Mouse (Mus musculus): ENCODE data around the gene Hcst. TPM values are rescaled to one million over a fixed set of nuclear protein-coding genes. Genes with fewer than 3 reads are reported as not detected.
A peak's percentile ranks its signal among the peaks of the same experiment; 100 is the strongest.

Gene Hcst
- polyA plus RNA-seq, 1 experiment: not detected

DNA sequence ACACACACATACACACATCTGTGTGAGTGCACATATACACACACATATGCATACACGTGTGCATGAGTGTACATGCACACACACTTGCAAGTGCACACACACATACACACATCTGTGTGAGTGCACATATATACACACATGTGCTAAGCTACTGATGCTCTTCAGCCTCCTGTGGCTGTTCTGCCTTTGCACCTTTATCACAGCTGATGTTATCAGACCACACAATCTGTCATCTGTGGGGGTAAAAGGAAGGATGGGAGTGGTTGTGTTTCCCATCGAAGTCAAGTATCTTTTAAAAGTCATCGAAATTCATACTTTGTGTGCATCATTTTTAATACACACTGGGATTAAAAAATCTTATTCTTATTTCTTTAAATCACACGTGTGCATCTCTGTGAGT is 17.3 kb downstream of the Hcst start:
- no peaks in the 10 kb centered on the region for H3K4me1 ChIP-seq (ENCODE audit: control insufficient read depth, insufficient read depth, low read length)
- H3K27ac ChIP-seq (ENCODE audit: insufficient read depth, low read depth, low read length): no peak overlapping the region
- TF ChIP-seq POLR2A (IDR thresholded peaks at IDR 0.05; ENCODE audit: insufficient read depth, low read depth, low read length): no peak
- no peak for TF ChIP-seq CTCF (IDR thresholded peaks at IDR 0.05; ENCODE audit: insufficient read depth, low read depth, low read length)
- no peak overlapping the region for H3K4me3 ChIP-seq (ENCODE audit: insufficient read depth, low read depth, low read length)
- WGBS: 73% methylated on average over 4 of the region's 4 CpGs

DNA sequence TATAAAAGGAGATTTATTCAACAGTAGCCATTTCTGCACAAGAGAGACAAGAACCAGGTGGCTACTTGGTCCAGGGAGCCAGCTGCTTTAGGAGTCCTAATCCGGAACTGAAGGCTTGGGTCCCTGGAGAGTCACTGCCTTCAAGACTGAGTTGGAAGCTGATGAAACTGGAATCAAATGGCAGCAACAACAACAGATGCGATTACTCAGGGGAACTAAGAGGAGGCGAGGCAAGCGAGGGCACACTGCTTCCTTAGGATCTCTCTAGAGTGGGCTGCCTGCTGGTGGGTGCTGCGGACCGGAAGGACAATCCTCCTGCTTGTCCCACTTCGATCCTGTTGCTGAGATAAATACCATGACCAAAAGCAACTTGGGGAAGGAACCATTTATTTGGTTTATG is 20.0 kb downstream of the Hcst start:
- 63% methylated on average over 7 of the region's 7 CpGs for WGBS
- no peak for TF ChIP-seq POLR2A (IDR thresholded peaks at IDR 0.05; ENCODE audit: insufficient read depth, low read depth, low read length)
- TF ChIP-seq CTCF (IDR thresholded peaks at IDR 0.05; ENCODE audit: insufficient read depth, low read depth, low read length): no peak
- H3K4me3 ChIP-seq (ENCODE audit: insufficient read depth, low read depth, low read length): no peak overlapping the region
- H3K27ac ChIP-seq (ENCODE audit: insufficient read depth, low read depth, low read length): no peak overlapping the region
- peaks cover under 1% of the 10 kb centered on the region for H3K4me1 ChIP-seq (ENCODE audit: control insufficient read depth, insufficient read depth, low read length)

DNA sequence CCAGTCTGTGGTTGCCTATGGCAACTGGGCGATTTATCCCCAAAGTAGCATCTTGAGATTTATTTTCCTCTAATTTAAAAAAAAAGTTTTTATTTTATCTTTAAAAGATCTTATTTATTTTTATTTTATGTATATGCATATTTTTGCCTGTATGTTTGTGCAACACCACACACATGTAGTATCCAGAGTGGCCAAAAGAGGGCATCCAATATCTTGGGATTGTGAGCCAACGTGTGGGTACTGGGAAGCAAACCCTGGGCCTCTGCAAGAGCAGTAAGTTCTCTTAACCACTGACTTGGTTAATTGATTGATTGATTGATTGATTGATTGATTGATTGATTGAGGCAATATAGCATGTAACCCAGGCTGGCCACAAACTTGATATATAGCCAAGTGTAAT is 24.8 kb downstream of the Hcst start:
- no peak for TF ChIP-seq POLR2A (IDR thresholded peaks at IDR 0.05; ENCODE audit: insufficient read depth, low read depth, low read length)
- TF ChIP-seq CTCF (IDR thresholded peaks at IDR 0.05; ENCODE audit: insufficient read depth, low read depth, low read length): no peak
- Histone ChIP-seq H3K4me1 (ENCODE audit: control insufficient read depth, insufficient read depth, low read length) (peaks cover 12% of the 10 kb centered on the region), H3K4me3 (ENCODE audit: insufficient read depth, low read depth, low read length) (no peak overlapping the region), H3K27ac (ENCODE audit: insufficient read depth, low read depth, low read length) (no peak overlapping the region)
- 43% methylated on average over 2 of the region's 2 CpGs for WGBS

DNA sequence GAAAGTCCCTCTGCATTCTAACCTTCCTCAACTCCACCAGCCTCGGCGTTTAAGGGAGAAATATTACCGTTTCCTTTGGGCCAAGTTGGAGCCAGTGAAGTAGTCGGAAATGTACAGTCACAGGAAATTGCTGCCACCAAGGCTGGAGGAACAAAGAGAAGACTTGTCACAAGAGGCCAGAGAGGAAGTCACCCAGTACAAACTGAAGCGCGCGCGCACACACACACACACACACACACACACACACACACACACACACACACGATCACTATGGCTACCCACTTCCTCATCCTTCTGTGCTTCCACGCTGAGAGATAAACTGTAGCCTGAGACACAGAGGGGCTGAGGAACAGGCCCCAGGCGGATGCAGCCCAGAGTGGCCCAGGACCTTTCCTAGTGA is 25.3 kb downstream of the Hcst start:
- Histone ChIP-seq H3K4me3 (ENCODE audit: insufficient read depth, low read depth, low read length) (no peak overlapping the region), H3K27ac (ENCODE audit: insufficient read depth, low read depth, low read length) (no peak overlapping the region), H3K4me1 (ENCODE audit: control insufficient read depth, insufficient read depth, low read length) (peaks cover 12% of the 10 kb centered on the region)
- WGBS: 40% methylated on average over 11 of the region's 11 CpGs
- TF ChIP-seq POLR2A (IDR thresholded peaks at IDR 0.05; ENCODE audit: insufficient read depth, low read depth, low read length) (no peak), CTCF (IDR thresholded peaks at IDR 0.05; ENCODE audit: insufficient read depth, low read depth, low read length) (no peak)

DNA sequence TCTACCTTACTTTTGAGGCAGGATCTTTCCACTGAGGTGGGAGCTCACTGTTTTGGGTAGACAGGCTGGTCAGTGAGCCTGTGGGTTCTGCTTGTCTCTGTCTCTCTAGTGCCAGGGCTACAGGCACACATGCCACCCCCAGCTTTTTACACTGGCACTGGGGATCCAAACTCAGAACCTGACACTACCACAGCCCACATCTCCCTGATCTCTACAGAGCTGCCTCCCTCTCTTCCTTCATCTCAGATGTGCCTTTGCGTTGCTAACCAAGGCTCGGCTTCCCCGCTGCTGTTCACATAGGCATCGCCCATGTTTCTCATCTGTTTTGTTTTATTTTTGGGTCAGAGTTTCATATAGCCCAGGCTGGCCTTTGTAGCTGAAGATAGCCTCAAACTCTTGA is 26.0 kb downstream of the Hcst start:
- 61% methylated on average over 4 of the region's 4 CpGs for WGBS
- no peak overlapping the region for H3K27ac ChIP-seq (ENCODE audit: insufficient read depth, low read depth, low read length)
- no peak for TF ChIP-seq CTCF (IDR thresholded peaks at IDR 0.05; ENCODE audit: insufficient read depth, low read depth, low read length)
- no peak for TF ChIP-seq POLR2A (IDR thresholded peaks at IDR 0.05; ENCODE audit: insufficient read depth, low read depth, low read length)

DNA sequence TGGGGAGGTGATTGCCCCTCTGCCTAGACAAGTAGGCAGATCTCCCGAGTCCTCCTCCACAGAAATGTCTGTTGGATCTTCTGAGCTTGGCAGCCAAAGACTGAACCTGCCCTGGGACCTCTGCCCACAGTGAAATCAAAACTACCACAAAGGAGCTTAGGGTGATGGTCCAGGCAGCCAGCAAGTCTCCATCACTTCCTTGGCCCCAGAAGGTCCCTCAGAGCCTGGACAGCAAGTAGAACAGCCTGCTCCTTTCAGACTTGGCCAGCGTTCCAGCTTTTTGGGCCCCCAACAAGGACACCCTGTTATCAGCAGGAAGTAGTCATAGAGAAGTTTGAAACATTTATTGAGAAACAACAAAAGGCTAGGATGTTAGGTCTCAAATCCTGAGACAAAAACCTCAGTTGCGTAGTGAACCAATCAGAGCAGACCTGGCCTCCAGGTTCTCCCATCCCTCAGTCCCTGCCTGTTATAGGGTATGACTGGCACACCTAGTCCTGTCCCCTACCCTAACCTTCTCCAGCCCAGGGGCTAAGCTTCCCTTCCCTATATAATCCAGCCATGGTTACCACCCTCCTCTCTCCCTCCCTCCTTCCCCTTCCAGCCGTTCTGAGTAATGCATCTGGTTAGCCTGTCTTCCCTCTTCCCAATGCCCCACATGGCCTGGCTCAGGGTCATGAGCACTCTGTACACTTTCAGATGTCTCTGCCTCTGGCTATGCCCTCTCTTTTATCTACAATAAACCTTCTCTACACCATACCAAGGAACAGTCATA is 26.7 kb downstream of the Hcst start:
- Histone ChIP-seq H3K4me3 (ENCODE audit: insufficient read depth, low read depth, low read length) (no peak overlapping the region), H3K27ac (ENCODE audit: insufficient read depth, low read depth, low read length) (peak overlapping the region; percentile 49; the same call in 1 of the 2 replicates), H3K4me1 (ENCODE audit: control insufficient read depth, insufficient read depth, low read length) (peaks cover 12% of the 10 kb centered on the region)
- TF ChIP-seq CTCF (IDR thresholded peaks at IDR 0.05; ENCODE audit: insufficient read depth, low read depth, low read length): no peak
- no peak; the same call in 1 of the 2 replicates for TF ChIP-seq POLR2A (IDR thresholded peaks at IDR 0.05; ENCODE audit: insufficient read depth, low read depth, low read length)
- 66% methylated on average over 4 of the region's 4 CpGs for WGBS

More for the DNA sequence above, 26.0 kb downstream of the Hcst start:
- Histone ChIP-seq H3K4me1 (ENCODE audit: control insufficient read depth, insufficient read depth, low read length) (peaks cover 12% of the 10 kb centered on the region), H3K4me3 (ENCODE audit: insufficient read depth, low read depth, low read length) (no peak overlapping the region)

DNA sequence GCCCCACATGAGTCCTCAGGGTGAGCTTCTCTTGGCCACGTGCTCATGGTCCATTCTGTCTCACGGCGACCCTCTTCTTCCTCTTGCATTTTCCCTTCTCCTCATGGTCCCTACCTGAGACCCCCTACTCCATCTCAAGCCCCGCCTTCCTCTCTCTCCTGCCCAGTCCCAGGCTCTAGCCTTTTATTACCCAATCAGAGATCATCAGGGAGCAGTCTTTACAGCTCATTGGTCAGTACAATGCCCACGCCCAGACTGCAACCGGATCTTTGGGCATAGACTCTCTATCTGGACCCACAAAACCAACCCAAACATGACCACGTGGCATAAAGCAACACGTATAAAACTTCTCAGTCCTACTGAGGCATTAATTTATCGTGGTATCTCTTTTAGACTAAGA is 35.5 kb downstream of the Hcst start:
- Histone ChIP-seq H3K4me3 (ENCODE audit: insufficient read depth, low read depth, low read length) (no peak overlapping the region), H3K27ac (ENCODE audit: insufficient read depth, low read depth, low read length) (no peak overlapping the region), H3K4me1 (ENCODE audit: control insufficient read depth, insufficient read depth, low read length) (no peaks in the 10 kb centered on the region)
- 79% methylated on average over 9 of the region's 9 CpGs for WGBS
- TF ChIP-seq CTCF (IDR thresholded peaks at IDR 0.05; ENCODE audit: insufficient read depth, low read depth, low read length) (no peak), POLR2A (IDR thresholded peaks at IDR 0.05; ENCODE audit: insufficient read depth, low read depth, low read length) (no peak)

DNA sequence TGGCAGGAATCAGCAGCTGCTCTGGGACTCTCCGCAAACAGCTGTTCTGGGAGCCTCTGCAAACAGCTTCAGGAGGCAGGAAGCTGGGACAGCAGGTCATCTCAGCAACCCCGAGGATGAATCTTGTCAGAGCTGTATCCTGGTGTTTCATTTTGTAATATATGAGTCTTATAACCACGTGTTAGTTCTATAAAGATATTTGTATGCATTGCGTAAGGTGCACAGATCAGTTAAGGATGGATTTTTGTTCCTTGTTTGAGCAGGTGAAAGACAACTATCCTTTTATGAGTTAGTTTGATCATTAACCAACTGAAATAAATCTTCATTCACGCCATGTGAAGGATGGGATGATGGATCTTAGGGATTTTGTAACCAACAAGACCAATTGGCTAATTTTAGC is 39.6 kb downstream of the Hcst start:
- 59% methylated on average over 5 of the region's 5 CpGs for WGBS
- no peak overlapping the region for H3K4me3 ChIP-seq (ENCODE audit: insufficient read depth, low read depth, low read length)
- H3K4me1 ChIP-seq (ENCODE audit: control insufficient read depth, insufficient read depth, low read length): peaks cover 3% of the 10 kb centered on the region; the same call in 1 of the 2 replicates
- no peak overlapping the region for H3K27ac ChIP-seq (ENCODE audit: insufficient read depth, low read depth, low read length)
- TF ChIP-seq CTCF (IDR thresholded peaks at IDR 0.05; ENCODE audit: insufficient read depth, low read depth, low read length): no peak
- TF ChIP-seq POLR2A (IDR thresholded peaks at IDR 0.05; ENCODE audit: insufficient read depth, low read depth, low read length): no peak

DNA sequence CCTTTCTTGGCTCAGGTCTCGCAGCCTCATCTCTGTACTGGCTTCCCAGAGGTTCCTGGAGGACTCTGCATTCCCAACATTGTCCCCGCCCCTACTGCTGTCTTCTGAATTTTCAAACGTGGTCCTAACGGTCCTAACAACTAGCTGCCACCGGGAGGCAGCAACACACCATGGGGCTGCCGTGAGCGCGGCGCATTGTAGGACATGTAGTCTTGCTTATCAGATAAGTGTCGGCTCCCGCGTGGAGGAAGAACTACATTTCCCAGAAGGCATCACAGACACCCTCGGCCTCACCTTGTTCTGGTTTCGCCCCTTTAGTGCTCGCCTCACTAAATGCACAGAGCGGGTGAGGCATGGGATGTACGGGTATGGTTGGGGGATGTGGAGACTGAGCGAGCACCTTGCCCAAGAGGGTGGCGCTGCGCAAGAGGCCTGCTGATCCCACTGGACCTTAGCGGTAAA is 46.1 kb downstream of the Hcst start:
- Histone ChIP-seq H3K27ac (ENCODE audit: insufficient read depth, low read depth, low read length) (peak overlapping the region; percentile 79), H3K4me1 (ENCODE audit: control insufficient read depth, insufficient read depth, low read length) (peaks cover 5% of the 10 kb centered on the region; the same call in 1 of the 2 replicates), H3K4me3 (ENCODE audit: insufficient read depth, low read depth, low read length) (peak overlapping the region; percentile 59)
- TF ChIP-seq POLR2A (IDR thresholded peaks at IDR 0.05; ENCODE audit: insufficient read depth, low read depth, low read length): peak; percentile 83
- TF ChIP-seq CTCF (IDR thresholded peaks at IDR 0.05; ENCODE audit: insufficient read depth, low read depth, low read length): peak; percentile 85
- under 1% methylated on average over 21 of the region's 21 CpGs for WGBS

Other genes starting within 250 kb of the Hcst start
- gene Cox7a1, start 235.7 kb downstream of the Hcst start, polyA plus RNA-seq (2012; ENCODE audit: insufficient read depth, insufficient read length, low replicate concordance, missing spikeins): not detected in 2 replicates
- 469 TPM in 1 of 2 replicates, not detected in the other for gene Capns1, start 221.0 kb downstream of the Hcst start, polyA plus RNA-seq (2012; ENCODE audit: insufficient read depth, insufficient read length, low replicate concordance, missing spikeins)
- gene Polr2i, start 187.9 kb downstream of the Hcst start, polyA plus RNA-seq (2012; ENCODE audit: insufficient read depth, insufficient read length, low replicate concordance, missing spikeins): not detected in 2 replicates
- gene Tbcb, start 187.6 kb downstream of the Hcst start, polyA plus RNA-seq (2012; ENCODE audit: insufficient read depth, insufficient read length, low replicate concordance, missing spikeins): not detected in 2 replicates
- not detected in 2 replicates for gene Ovol3, start 184.1 kb downstream of the Hcst start, polyA plus RNA-seq (2012; ENCODE audit: insufficient read depth, insufficient read length, low replicate concordance, missing spikeins)
- not detected in 2 replicates for gene Thap8, start 139.8 kb downstream of the Hcst start, polyA plus RNA-seq (2012; ENCODE audit: insufficient read depth, insufficient read length, low replicate concordance, missing spikeins)
- gene Wdr62, start 139.4 kb downstream of the Hcst start, polyA plus RNA-seq (2012; ENCODE audit: insufficient read depth, insufficient read length, low replicate concordance, missing spikeins): not detected in 2 replicates
- gene Clip3, start 128.1 kb downstream of the Hcst start, polyA plus RNA-seq (2012; ENCODE audit: insufficient read depth, insufficient read length, low replicate concordance, missing spikeins): 737 TPM in 1 of 2 replicates, not detected in the other
- gene Alkbh6, start 111.1 kb downstream of the Hcst start, polyA plus RNA-seq (2012; ENCODE audit: insufficient read depth, insufficient read length, low replicate concordance, missing spikeins): not detected in 2 replicates
- not detected in 2 replicates for gene Syne4, start 105.0 kb downstream of the Hcst start, polyA plus RNA-seq (2012; ENCODE audit: insufficient read depth, insufficient read length, low replicate concordance, missing spikeins)
- not detected in 2 replicates for gene E130208F15Rik, start 98.1 kb downstream of the Hcst start, polyA plus RNA-seq (2012; ENCODE audit: insufficient read depth, insufficient read length, low replicate concordance, missing spikeins)
- gene Sdhaf1, start 96.0 kb downstream of the Hcst start, polyA plus RNA-seq (2012; ENCODE audit: insufficient read depth, insufficient read length, low replicate concordance, missing spikeins): not detected in 2 replicates
- not detected in 2 replicates for gene Lrfn3, start 57.1 kb downstream of the Hcst start, polyA plus RNA-seq (2012; ENCODE audit: insufficient read depth, insufficient read length, low replicate concordance, missing spikeins)
- gene Tyrobp, start 6.1 kb downstream of the Hcst start, polyA plus RNA-seq (2012; ENCODE audit: insufficient read depth, insufficient read length, low replicate concordance, missing spikeins): not detected in 2 replicates
- gene Nfkbid, start 1.9 kb upstream of the Hcst start, polyA plus RNA-seq (2012; ENCODE audit: insufficient read depth, insufficient read length, low replicate concordance, missing spikeins): not detected in 2 replicates
- 174 TPM in 1 of 2 replicates, not detected in the other for gene Aplp1, start 25.7 kb upstream of the Hcst start, polyA plus RNA-seq (2012; ENCODE audit: insufficient read depth, insufficient read length, low replicate concordance, missing spikeins)
- gene Kirrel2, start 37.8 kb upstream of the Hcst start, polyA plus RNA-seq (2012; ENCODE audit: insufficient read depth, insufficient read length, low replicate concordance, missing spikeins): not detected in 2 replicates
- gene Nphs1, start 38.5 kb upstream of the Hcst start, polyA plus RNA-seq (2012; ENCODE audit: insufficient read depth, insufficient read length, low replicate concordance, missing spikeins): not detected in 2 replicates
- not detected in 2 replicates for gene Prodh2, start 73.8 kb upstream of the Hcst start, polyA plus RNA-seq (2012; ENCODE audit: insufficient read depth, insufficient read length, low replicate concordance, missing spikeins)
- gene Arhgap33, start 115.2 kb upstream of the Hcst start, polyA plus RNA-seq (2012; ENCODE audit: insufficient read depth, insufficient read length, low replicate concordance, missing spikeins): not detected in 2 replicates
- not detected in 2 replicates for gene Hspb6, start 132.3 kb upstream of the Hcst start, polyA plus RNA-seq (2012; ENCODE audit: insufficient read depth, insufficient read length, low replicate concordance, missing spikeins)
- gene Proser3, start 132.4 kb upstream of the Hcst start, polyA plus RNA-seq (2012; ENCODE audit: insufficient read depth, insufficient read length, low replicate concordance, missing spikeins): not detected in 2 replicates
- gene Lin37, start 140.0 kb upstream of the Hcst start, polyA plus RNA-seq (2012; ENCODE audit: insufficient read depth, insufficient read length, low replicate concordance, missing spikeins): not detected in 2 replicates
- not detected in 2 replicates for gene U2af1l4, start 143.4 kb upstream of the Hcst start, polyA plus RNA-seq (2012; ENCODE audit: insufficient read depth, insufficient read length, low replicate concordance, missing spikeins)
- gene Gm49396, start 143.5 kb upstream of the Hcst start, polyA plus RNA-seq (2012; ENCODE audit: insufficient read depth, insufficient read length, low replicate concordance, missing spikeins): not detected in 2 replicates
- not detected in 2 replicates for gene Psenen, start 143.8 kb upstream of the Hcst start, polyA plus RNA-seq (2012; ENCODE audit: insufficient read depth, insufficient read length, low replicate concordance, missing spikeins)
- gene Igflr1, start 145.6 kb upstream of the Hcst start, polyA plus RNA-seq (2012; ENCODE audit: insufficient read depth, insufficient read length, low replicate concordance, missing spikeins): not detected in 2 replicates
- gene Kmt2b, start 168.9 kb upstream of the Hcst start, polyA plus RNA-seq (2012; ENCODE audit: insufficient read depth, insufficient read length, low replicate concordance, missing spikeins): 696 TPM in 1 of 2 replicates, not detected in the other
- not detected in 2 replicates for gene Zbtb32, start 179.1 kb upstream of the Hcst start, polyA plus RNA-seq (2012; ENCODE audit: insufficient read depth, insufficient read length, low replicate concordance, missing spikeins)
- gene Upk1a, start 193.0 kb upstream of the Hcst start, polyA plus RNA-seq (2012; ENCODE audit: insufficient read depth, insufficient read length, low replicate concordance, missing spikeins): not detected in 2 replicates
- 1,523 TPM in 1 of 2 replicates, not detected in the other for gene Cox6b1, start 206.3 kb upstream of the Hcst start, polyA plus RNA-seq (2012; ENCODE audit: insufficient read depth, insufficient read length, low replicate concordance, missing spikeins)
- gene Etv2, start 216.0 kb upstream of the Hcst start, polyA plus RNA-seq (2012; ENCODE audit: insufficient read depth, insufficient read length, low replicate concordance, missing spikeins): not detected in 2 replicates
- not detected in 2 replicates for gene Rbm42, start 230.5 kb upstream of the Hcst start, polyA plus RNA-seq (2012; ENCODE audit: insufficient read depth, insufficient read length, low replicate concordance, missing spikeins)
- gene Haus5, start 245.1 kb upstream of the Hcst start, polyA plus RNA-seq (2012; ENCODE audit: insufficient read depth, insufficient read length, low replicate concordance, missing spikeins): not detected in 2 replicates